Mouse (Mus musculus): ENCODE measurements around the gene Eif2b3.

DNA sequence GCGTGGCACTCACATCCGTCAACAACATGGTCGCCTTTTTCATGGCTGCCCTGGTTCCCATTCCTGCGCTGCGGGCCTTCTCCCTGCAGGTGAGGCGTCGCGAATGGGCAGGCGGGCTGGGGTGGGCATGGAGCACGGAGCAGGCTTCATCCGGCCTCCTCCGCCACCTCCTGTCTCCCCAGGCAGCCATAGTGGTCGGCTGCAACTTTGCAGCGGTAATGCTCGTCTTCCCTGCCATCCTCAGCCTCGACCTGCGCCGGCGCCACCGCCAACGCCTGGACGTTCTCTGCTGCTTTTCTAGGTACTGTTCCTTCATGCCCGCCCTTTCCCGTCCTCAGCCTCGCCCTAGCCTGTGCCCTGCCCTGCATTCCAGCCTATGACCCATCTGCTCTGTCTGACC, 90.1 kb downstream of the Eif2b3 start:
- no peak for TF ChIP-seq CTCF (conservative IDR thresholded peaks at IDR 0.05 in 1 of 2, IDR thresholded peaks at IDR 0.05 in 1 of 2; ENCODE audit: low read depth in 2 of 2, low read length in 2 of 2)
- no peak for TF ChIP-seq ZNF384 (IDR thresholded peaks at IDR 0.05; ENCODE audit: low read depth, low read length)
- no peak for TF ChIP-seq RAD21 (IDR thresholded peaks at IDR 0.05; ENCODE audit: low read depth, low read length)
- no peak for TF ChIP-seq KAT2A (IDR thresholded peaks at IDR 0.05; ENCODE audit: insufficient replicate concordance, low read length)
- no peak for TF ChIP-seq BHLHE40 (IDR thresholded peaks at IDR 0.05; ENCODE audit: low read depth, low read length)
- no peak for TF ChIP-seq MAX (IDR thresholded peaks at IDR 0.05; ENCODE audit: low read length)
- TF ChIP-seq POLR2A (IDR thresholded peaks at IDR 0.05; ENCODE audit: low read depth, low read length): no peak
